Mouse (Mus musculus) embryonic fibroblast, embryonic 13.5 days (primary cell): ENCODE results near the gene Exoc7.

Experiments used
- CTCF ChIP-seq: IDR thresholded peaks from 2 replicates; pipeline ENCODE4 v1.5.1; 2011; ENCODE audit warnings: mild to moderate bottlenecking, control low read depth, low read length, moderate library complexity, borderline replicate concordance; ENCODE audit not compliant: insufficient read depth
- POLR2A ChIP-seq: IDR thresholded peaks from 2 replicates; pipeline ENCODE4 v1.6.1; 2011; ENCODE audit warnings: low read depth, mild to moderate bottlenecking, control low read depth, low read length, moderate library complexity

GRCm38 (mm10) chr11:116241744-116242235, 65.2 kb downstream of the Exoc7 start:
- no peak for TF ChIP-seq CTCF
- TF ChIP-seq POLR2A: no peak
